Mouse (Mus musculus): ENCODE measurements at regions not wholly inside any gene's neighbourhood (a gene's known extent, or its start where the extent isn't known, plus 50 kb on each side); places are given as distances from the start of the nearest gene placed in this dataset.

GRCm38 (mm10) chrX:19152170-19152861, 328.8 kb downstream of the Tex13c3 start:
- Histone ChIP-seq H3K27ac (ENCODE audit: control insufficient read depth, insufficient read depth, low read depth, low read length, poor library complexity) (no peak overlapping the region), H3K4me3 (replicated peaks; ENCODE audit: control insufficient read depth, low read depth, low read length) (no peak overlapping the region), H3K4me1 (ENCODE audit: control insufficient read depth, insufficient read depth, low read length) (no peaks in the 10 kb centered on the region; the same call in 1 of the 2 replicates)
- TF ChIP-seq CTCF (IDR thresholded peaks at IDR 0.05; ENCODE audit: control insufficient read depth, insufficient read depth, low read length) (no peak), POLR2A (IDR thresholded peaks at IDR 0.05; ENCODE audit: borderline replicate concordance, control insufficient read depth, low read depth, low read length) (no peak)
- WGBS, result 56% methylated on average over 1 of the region's 1 CpGs

GRCm38 (mm10) chrX:19150606-19151005, 330.5 kb downstream of the Tex13c3 start:
- Histone ChIP-seq H3K4me3 (replicated peaks; ENCODE audit: control insufficient read depth, low read depth, low read length) (no peak overlapping the region), H3K27ac (ENCODE audit: control insufficient read depth, insufficient read depth, low read depth, low read length, poor library complexity) (no peak overlapping the region), H3K4me1 (ENCODE audit: control insufficient read depth, insufficient read depth, low read length) (no peaks in the 10 kb centered on the region; the same call in 1 of the 2 replicates)
- 89% methylated on average over 3 of the region's 3 CpGs for WGBS
- TF ChIP-seq POLR2A (IDR thresholded peaks at IDR 0.05; ENCODE audit: borderline replicate concordance, control insufficient read depth, low read depth, low read length), result no peak
- TF ChIP-seq CTCF (IDR thresholded peaks at IDR 0.05; ENCODE audit: control insufficient read depth, insufficient read depth, low read length), result no peak

GRCm38 (mm10) chrX:19148672-19149071, 332.4 kb downstream of the Tex13c3 start:
- 59% methylated on average over 1 of the region's 1 CpGs for WGBS
- no peaks in the 10 kb centered on the region; the same call in 1 of the 2 replicates for H3K4me1 ChIP-seq (ENCODE audit: control insufficient read depth, insufficient read depth, low read length)
- TF ChIP-seq POLR2A (IDR thresholded peaks at IDR 0.05; ENCODE audit: borderline replicate concordance, control insufficient read depth, low read depth, low read length), result no peak
- no peak for TF ChIP-seq CTCF (IDR thresholded peaks at IDR 0.05; ENCODE audit: control insufficient read depth, insufficient read depth, low read length)
- H3K27ac ChIP-seq (ENCODE audit: control insufficient read depth, insufficient read depth, low read depth, low read length, poor library complexity), result no peak overlapping the region
- no peak overlapping the region for H3K4me3 ChIP-seq (replicated peaks; ENCODE audit: control insufficient read depth, low read depth, low read length)

- Histone ChIP-seq H3K4me3 (replicated peaks; ENCODE audit: control insufficient read depth, low read depth, low read length) (no peak overlapping the region), H3K4me1 (ENCODE audit: control insufficient read depth, insufficient read depth, low read length) (no peaks in the 10 kb centered on the region), H3K27ac (ENCODE audit: control insufficient read depth, insufficient read depth, low read depth, low read length, poor library complexity) (no peak overlapping the region)
- 65% methylated on average over 3 of the region's 3 CpGs for WGBS
- TF ChIP-seq POLR2A (IDR thresholded peaks at IDR 0.05; ENCODE audit: borderline replicate concordance, control insufficient read depth, low read depth, low read length), result no peak
- TF ChIP-seq CTCF (IDR thresholded peaks at IDR 0.05; ENCODE audit: control insufficient read depth, insufficient read depth, low read length), result no peak
These were observed 332.9 kb downstream of the Tex13c3 start for GRCm38 (mm10) chrX:19148251-19148650.

- Histone ChIP-seq H3K27ac (ENCODE audit: control insufficient read depth, insufficient read depth, low read depth, low read length, poor library complexity) (no peak overlapping the region), H3K4me1 (ENCODE audit: control insufficient read depth, insufficient read depth, low read length) (no peaks in the 10 kb centered on the region), H3K4me3 (replicated peaks; ENCODE audit: control insufficient read depth, low read depth, low read length) (no peak overlapping the region)
- no peak for TF ChIP-seq CTCF (IDR thresholded peaks at IDR 0.05; ENCODE audit: control insufficient read depth, insufficient read depth, low read length)
- TF ChIP-seq POLR2A (IDR thresholded peaks at IDR 0.05; ENCODE audit: borderline replicate concordance, control insufficient read depth, low read depth, low read length), result no peak
- 40% methylated on average over 7 of the region's 7 CpGs for WGBS
These were observed 368.4 kb downstream of the Tex13c3 start for GRCm38 (mm10) chrX:19112753-19113152.

- Histone ChIP-seq H3K4me1 (ENCODE audit: control insufficient read depth, insufficient read depth, low read length) (no peaks in the 10 kb centered on the region), H3K4me3 (replicated peaks; ENCODE audit: control insufficient read depth, low read depth, low read length) (no peak overlapping the region), H3K27ac (ENCODE audit: control insufficient read depth, insufficient read depth, low read depth, low read length, poor library complexity) (no peak overlapping the region)
- TF ChIP-seq CTCF (IDR thresholded peaks at IDR 0.05; ENCODE audit: control insufficient read depth, insufficient read depth, low read length), result no peak
- TF ChIP-seq POLR2A (IDR thresholded peaks at IDR 0.05; ENCODE audit: borderline replicate concordance, control insufficient read depth, low read depth, low read length), result no peak
- 58% methylated on average over 2 of the region's 2 CpGs for WGBS
These were observed 378.2 kb downstream of the Tex13c3 start for GRCm38 (mm10) chrX:19102911-19103310.

- H3K4me3 ChIP-seq (replicated peaks; ENCODE audit: control insufficient read depth, low read depth, low read length), result no peak overlapping the region
- no peak for TF ChIP-seq CTCF (IDR thresholded peaks at IDR 0.05; ENCODE audit: control insufficient read depth, insufficient read depth, low read length)
- TF ChIP-seq POLR2A (IDR thresholded peaks at IDR 0.05; ENCODE audit: borderline replicate concordance, control insufficient read depth, low read depth, low read length), result no peak
- H3K27ac ChIP-seq (ENCODE audit: control insufficient read depth, insufficient read depth, low read depth, low read length, poor library complexity), result no peak overlapping the region
- no peaks in the 10 kb centered on the region for H3K4me1 ChIP-seq (ENCODE audit: control insufficient read depth, insufficient read depth, low read length)
These were observed 385.2 kb downstream of the Tex13c3 start for GRCm38 (mm10) chrX:19095960-19096359.

- Histone ChIP-seq H3K27ac (ENCODE audit: control insufficient read depth, insufficient read depth, low read depth, low read length, poor library complexity) (no peak overlapping the region), H3K4me3 (replicated peaks; ENCODE audit: control insufficient read depth, low read depth, low read length) (no peak overlapping the region), H3K4me1 (ENCODE audit: control insufficient read depth, insufficient read depth, low read length) (no peaks in the 10 kb centered on the region)
- TF ChIP-seq CTCF (IDR thresholded peaks at IDR 0.05; ENCODE audit: control insufficient read depth, insufficient read depth, low read length), result no peak
- no peak for TF ChIP-seq POLR2A (IDR thresholded peaks at IDR 0.05; ENCODE audit: borderline replicate concordance, control insufficient read depth, low read depth, low read length)
- WGBS, result 68% methylated on average over 1 of the region's 1 CpGs
These were observed 396.7 kb downstream of the Tex13c3 start for GRCm38 (mm10) chrX:19084435-19084834.

GRCm38 (mm10) chrX:19080021-19080420, 401.1 kb downstream of the Tex13c3 start:
- no peak overlapping the region for H3K27ac ChIP-seq (ENCODE audit: control insufficient read depth, insufficient read depth, low read depth, low read length, poor library complexity)
- H3K4me3 ChIP-seq (replicated peaks; ENCODE audit: control insufficient read depth, low read depth, low read length), result no peak overlapping the region
- no peaks in the 10 kb centered on the region for H3K4me1 ChIP-seq (ENCODE audit: control insufficient read depth, insufficient read depth, low read length)
- WGBS, result 63% methylated on average over 2 of the region's 2 CpGs
- no peak for TF ChIP-seq CTCF (IDR thresholded peaks at IDR 0.05; ENCODE audit: control insufficient read depth, insufficient read depth, low read length)
- no peak for TF ChIP-seq POLR2A (IDR thresholded peaks at IDR 0.05; ENCODE audit: borderline replicate concordance, control insufficient read depth, low read depth, low read length)
